Mouse (Mus musculus) megakaryocyte, embryonic 14.5 days (primary cell): ENCODE data around the gene Wdr41. TPM values are rescaled to one million over a fixed set of nuclear protein-coding genes. Genes with fewer than 3 reads are reported as not detected.
A peak's percentile ranks its signal among the peaks of the same experiment; 100 is the strongest.

Experiments
- H3K27me3 ChIP-seq: replicated peaks from 2 replicates; pipeline ENCODE3; 2012; ENCODE audit warnings: inconsistent platforms
- H3K36me3 ChIP-seq: replicated peaks from 2 replicates; pipeline ENCODE3; 2012; ENCODE audit warnings: low read length, inconsistent platforms, mixed read lengths
- H3K4me1 ChIP-seq: 2 replicates; pipeline ENCODE4 v1.6.1; 2012; ENCODE audit warnings: inconsistent platforms
- H3K4me3 ChIP-seq: replicated peaks from 2 replicates; pipeline ENCODE3; 2012; ENCODE audit warnings: moderate library complexity, mild to moderate bottlenecking, inconsistent platforms
- H3K9me3 ChIP-seq: 2 replicates; pipeline ENCODE4 v1.6.1; 2012; ENCODE audit warnings: inconsistent platforms
- FLI1 ChIP-seq: IDR thresholded peaks from 2 replicates; pipeline ENCODE4 v1.6.1; 2012; ENCODE audit warnings: low read length, inconsistent platforms, mixed read lengths
- GATA1 ChIP-seq: IDR thresholded peaks from 3 replicates; pipeline ENCODE4 v1.6.1; 2012; ENCODE audit warnings: mixed read lengths, low read length, inconsistent platforms, borderline replicate concordance
- polyA plus RNA-seq: library from polyadenylated mRNA; stranded (reverse); fragments of >175 nt; gene quantifications from 2 replicates; pipeline ENCODE4 v1.2.3, GENCODE M21; 2012; ENCODE audit warnings: low replicate concordance; ENCODE audit not compliant: insufficient read depth

The Wdr41 gene
- polyA plus RNA-seq, 1 experiment = 3.6 TPM

- Histone ChIP-seq H3K4me3 (no peak overlapping the region), H3K9me3 (peaks cover 49% of the 10 kb centered on the region), H3K36me3 (peaks cover 18% of the 10 kb centered on the region), H3K27me3 (peaks cover 30% of the 10 kb centered on the region), H3K4me1 (peaks cover 8% of the 10 kb centered on the region; the same call in 1 of the 2 replicates)
- TF ChIP-seq FLI1 (no peak), GATA1 (no peak)
Measured at GRCm38 (mm10) chr13:95032127-95032831, 56.1 kb downstream of the Wdr41 start.

- TF ChIP-seq FLI1 (no peak), GATA1 (no peak)
- Histone ChIP-seq H3K9me3 (peaks cover 42% of the 10 kb centered on the region), H3K4me1 (peaks cover 8% of the 10 kb centered on the region; the same call in 1 of the 2 replicates), H3K27me3 (peaks cover 30% of the 10 kb centered on the region), H3K4me3 (peak overlapping the region; percentile 24), H3K36me3 (peaks cover 11% of the 10 kb centered on the region)
Measured at GRCm38 (mm10) chr13:95032973-95033372, 56.8 kb downstream of the Wdr41 start.

- H3K27me3 ChIP-seq = peaks cover 24% of the 10 kb centered on the region
- no peaks in the 10 kb centered on the region for H3K36me3 ChIP-seq
- TF ChIP-seq FLI1 (no peak), GATA1 (no peak)
- peak overlapping the region; percentile 13 for H3K4me3 ChIP-seq
- peaks cover 8% of the 10 kb centered on the region; the same call in 1 of the 2 replicates for H3K4me1 ChIP-seq
- H3K9me3 ChIP-seq = peaks cover 31% of the 10 kb centered on the region
Measured at GRCm38 (mm10) chr13:95034094-95034493, 58.0 kb downstream of the Wdr41 start.

DNA sequence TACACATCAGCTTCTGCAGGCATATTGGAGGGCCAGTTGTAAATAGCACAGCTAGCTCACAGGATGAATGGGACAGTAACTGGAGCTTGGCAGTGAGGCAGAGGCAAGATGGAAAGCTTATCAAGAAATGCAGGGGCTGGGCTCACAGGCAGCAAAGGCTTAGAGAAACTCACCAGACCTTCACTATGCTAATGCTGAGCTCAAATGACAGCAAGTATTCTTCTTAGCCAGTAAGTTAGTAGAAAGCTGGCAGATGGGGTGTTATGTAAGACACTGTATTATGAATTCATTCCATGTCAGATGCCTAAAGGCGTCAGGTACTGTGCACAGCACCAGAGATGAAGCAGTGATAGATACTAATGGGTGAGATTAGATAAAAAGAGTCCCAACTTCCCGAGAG is 58.6 kb downstream of the Wdr41 start:
- Histone ChIP-seq H3K36me3 (no peaks in the 10 kb centered on the region), H3K4me1 (peaks cover 8% of the 10 kb centered on the region; the same call in 1 of the 2 replicates), H3K27me3 (peaks cover 24% of the 10 kb centered on the region), H3K9me3 (peaks cover 27% of the 10 kb centered on the region), H3K4me3 (no peak overlapping the region)
- TF ChIP-seq GATA1 (no peak), FLI1 (no peak)

DNA sequence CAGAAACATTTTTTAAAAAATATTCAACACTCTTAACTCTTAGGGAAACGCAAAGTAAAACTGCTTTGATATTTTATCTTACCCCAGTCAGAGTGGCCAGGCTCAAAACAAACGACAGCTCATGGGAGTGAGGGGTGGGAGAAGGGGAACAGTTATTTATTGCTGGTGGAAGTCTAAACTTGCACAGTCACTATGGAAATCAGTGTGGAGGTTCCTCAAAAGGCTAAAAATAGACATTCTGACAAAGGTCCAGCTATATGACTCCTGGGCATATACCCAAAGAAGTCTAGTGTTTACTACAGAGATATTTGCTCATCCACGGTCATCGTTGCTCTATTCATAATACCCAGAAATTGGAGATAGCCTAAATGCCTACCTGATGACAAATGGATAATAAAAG is 62.1 kb downstream of the Wdr41 start:
- H3K9me3 ChIP-seq = peaks cover 20% of the 10 kb centered on the region
- TF ChIP-seq GATA1 (no peak), FLI1 (no peak)
- H3K36me3 ChIP-seq = no peaks in the 10 kb centered on the region
- H3K27me3 ChIP-seq = peaks cover 25% of the 10 kb centered on the region
- peaks cover 8% of the 10 kb centered on the region; the same call in 1 of the 2 replicates for H3K4me1 ChIP-seq
- H3K4me3 ChIP-seq = no peak overlapping the region

GRCm38 (mm10) chr13:95040140-95040738 is 64.1 kb downstream of the Wdr41 start:
- Histone ChIP-seq H3K4me3 (no peak overlapping the region), H3K36me3 (no peaks in the 10 kb centered on the region), H3K27me3 (peaks cover 33% of the 10 kb centered on the region), H3K4me1 (peaks cover 3% of the 10 kb centered on the region; the same call in 1 of the 2 replicates), H3K9me3 (peaks cover 16% of the 10 kb centered on the region)
- no peak for TF ChIP-seq GATA1
- TF ChIP-seq FLI1 = no peak

GRCm38 (mm10) chr13:95044108-95044507 is 68.0 kb downstream of the Wdr41 start:
- Histone ChIP-seq H3K4me3 (no peak overlapping the region), H3K36me3 (no peaks in the 10 kb centered on the region), H3K9me3 (peaks cover 13% of the 10 kb centered on the region), H3K4me1 (peaks cover 3% of the 10 kb centered on the region; the same call in 1 of the 2 replicates), H3K27me3 (peaks cover 43% of the 10 kb centered on the region)
- TF ChIP-seq GATA1 (no peak), FLI1 (no peak)

GRCm38 (mm10) chr13:95050398-95050797 is 74.3 kb downstream of the Wdr41 start:
- H3K4me3 ChIP-seq = no peak overlapping the region
- peaks cover 8% of the 10 kb centered on the region for H3K9me3 ChIP-seq
- no peaks in the 10 kb centered on the region for H3K36me3 ChIP-seq
- TF ChIP-seq GATA1 (no peak), FLI1 (no peak)
- no peaks in the 10 kb centered on the region for H3K4me1 ChIP-seq
- H3K27me3 ChIP-seq = peaks cover 29% of the 10 kb centered on the region

DNA sequence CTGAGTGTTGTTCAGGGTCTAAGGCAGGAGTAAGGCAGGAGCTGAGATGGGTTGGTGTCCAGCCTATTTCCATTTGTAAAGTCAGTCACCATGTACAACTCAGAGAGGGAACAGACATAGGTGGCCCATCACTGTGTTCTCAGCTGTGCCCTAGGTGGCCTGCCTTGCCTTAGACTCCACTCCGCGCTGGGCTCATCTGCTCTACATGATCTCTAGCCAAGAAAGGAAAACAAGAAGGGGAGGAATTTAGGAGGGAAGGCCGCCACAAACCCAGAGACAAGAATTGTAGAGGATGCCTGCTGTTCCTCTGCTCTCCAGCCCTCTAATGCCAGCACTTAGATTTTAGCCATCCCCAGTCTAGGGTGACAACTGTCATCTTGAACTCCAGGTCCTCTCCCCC is 76.3 kb downstream of the Wdr41 start:
- TF ChIP-seq GATA1 (no peak), FLI1 (no peak)
- H3K4me3 ChIP-seq = no peak overlapping the region
- H3K36me3 ChIP-seq = no peaks in the 10 kb centered on the region

More for the DNA sequence above, 76.3 kb downstream of the Wdr41 start:
- H3K4me1 ChIP-seq = no peaks in the 10 kb centered on the region
- H3K27me3 ChIP-seq = peaks cover 21% of the 10 kb centered on the region
- H3K9me3 ChIP-seq = peaks cover 8% of the 10 kb centered on the region
